ENCODE assay signal across 20 mouse cellular contexts in genomic region chr10:24965821-24966550, GRCm38 (mm10). TPM values are rescaled to one million over a fixed set of nuclear protein-coding genes. Genes with fewer than 3 reads are reported as not detected.
A peak's percentile ranks its signal among the peaks of the same experiment; 100 is the strongest.
DNase-seq lines count a peak whose midpoint lies in the region; ATAC-seq and TF ChIP-seq lines count a peak whose summit lies in the region.
"Had no signal": no experiment of that assay in that cellular context is flagged by ENCODE, and none has a peak within 500 bp of the region (broad histone marks: within the 10 kb centered on the region; RNA-seq: fewer than 3 reads in every experiment).

No protein-coding gene starts in this region.

- no peak for DNase-seq in frontal cortex, postnatal 10 days (ENCODE audit: low spot score in 2 of 2)
- peak; percentile 52 for DNase-seq in layer of hippocampus, adult 9-11 months
- no peak for DNase-seq in testis, postnatal 10 days (ENCODE audit: low spot score)
- no peak for DNase-seq in forebrain, postnatal 0 days
- DNase-seq: adrenal gland, postnatal 10 days; B cell, adult 2 months; cerebellum, adult 11-12 months; gastrocnemius, postnatal 36 days; heart, adult 11 months; heart, postnatal 10 days; heart, postnatal 4 days had no signal

- H3K4me2 ChIP-seq in midbrain, embryonic 15.5 days, result no peak overlapping the region
- H3K4me2 ChIP-seq in midbrain, embryonic 16.5 days (ENCODE audit: low read length), result no peak overlapping the region
- H3K4me2 ChIP-seq in forebrain, postnatal 0 days (ENCODE audit: low read depth), result no peak overlapping the region
- H3K4me2 ChIP-seq: embryonic facial prominence, embryonic 13.5 days; forebrain, embryonic 12.5 days; hindbrain, embryonic 14.5 days had no signal

- TF ChIP-seq CTCF in forebrain, postnatal 0 days (IDR thresholded peaks at IDR 0.05; ENCODE audit: low read depth), result no peak

- WGBS in midbrain, embryonic 15.5 days, result 61% methylated on average over 12 of the region's 12 CpGs
- WGBS in midbrain, embryonic 16.5 days, result 62% methylated on average over 12 of the region's 12 CpGs
- WGBS in forebrain, postnatal 0 days, result 74% methylated on average over 12 of the region's 12 CpGs

- no peaks in the 10 kb centered on the region; the same call in 1 of the 2 replicates for H3K4me1 ChIP-seq in midbrain, embryonic 15.5 days
- H3K4me1 ChIP-seq in midbrain, embryonic 16.5 days (ENCODE audit: control insufficient read depth, insufficient read depth, low read length), result peaks cover 2% of the 10 kb centered on the region; the same call in 1 of the 2 replicates
- no peaks in the 10 kb centered on the region for H3K4me1 ChIP-seq in forebrain, postnatal 0 days (ENCODE audit: insufficient read depth)
- H3K4me1 ChIP-seq: embryonic facial prominence, embryonic 13.5 days; forebrain, embryonic 12.5 days had no signal

- no peak overlapping the region for H3K4me3 ChIP-seq in midbrain, embryonic 15.5 days
- H3K4me3 ChIP-seq in midbrain, embryonic 16.5 days (ENCODE audit: low read depth, low read length), result no peak overlapping the region
- no peak overlapping the region for H3K4me3 ChIP-seq in forebrain, postnatal 0 days (ENCODE audit: low read depth, low read length)
- H3K4me3 ChIP-seq: embryonic facial prominence, embryonic 13.5 days; forebrain, embryonic 12.5 days; heart, embryonic 10.5 days had no signal

- no peaks in the 10 kb centered on the region for H3K36me3 ChIP-seq in midbrain, embryonic 15.5 days (replicated peaks)
- H3K36me3 ChIP-seq in midbrain, embryonic 16.5 days (ENCODE audit: control insufficient read depth, insufficient read depth, low read length), result no peaks in the 10 kb centered on the region
- no peaks in the 10 kb centered on the region for H3K36me3 ChIP-seq in forebrain, postnatal 0 days (ENCODE audit: insufficient read depth)
- H3K36me3 ChIP-seq: embryonic facial prominence, embryonic 13.5 days; forebrain, embryonic 12.5 days; heart, embryonic 10.5 days had no signal

- no peaks in the 10 kb centered on the region for H3K27me3 ChIP-seq in midbrain, embryonic 15.5 days (replicated peaks)
- H3K27me3 ChIP-seq in midbrain, embryonic 16.5 days (ENCODE audit: control insufficient read depth, insufficient read depth, low read depth, low read length), result no peaks in the 10 kb centered on the region
- H3K27me3 ChIP-seq in forebrain, postnatal 0 days (ENCODE audit: insufficient read depth, low read length), result no peaks in the 10 kb centered on the region
- H3K27me3 ChIP-seq: embryonic facial prominence, embryonic 13.5 days; forebrain, embryonic 12.5 days had no signal

- ATAC-seq in frontal cortex, adult (ENCODE audit: low TSS enrichment), result peak; percentile 70
- ATAC-seq in midbrain, embryonic 15.5 days (replicated peaks), result no peak
- no peak for ATAC-seq in midbrain, embryonic 16.5 days
- no peak; the same call in 1 of the 2 replicates for ATAC-seq in forebrain, postnatal 0 days
- ATAC-seq: forebrain, embryonic 16.5 days had no signal

- H3K9ac ChIP-seq in midbrain, embryonic 15.5 days, result no peak overlapping the region
- H3K9ac ChIP-seq in midbrain, embryonic 16.5 days (ENCODE audit: low read depth, low read length), result no peak overlapping the region
- H3K9ac ChIP-seq in forebrain, postnatal 0 days, result no peak overlapping the region
- H3K9ac ChIP-seq: embryonic facial prominence, embryonic 13.5 days; forebrain, embryonic 12.5 days; hindbrain, embryonic 14.5 days had no signal

- 0 out of 2 replicates have a peak overlapping the region, but pooled peaks have one; percentile 18 for H3K27ac ChIP-seq in midbrain, embryonic 15.5 days
- H3K27ac ChIP-seq in midbrain, embryonic 16.5 days (ENCODE audit: low read length), result no peak overlapping the region
- no peak overlapping the region for H3K27ac ChIP-seq in forebrain, postnatal 0 days (ENCODE audit: low read depth, low read length)
- H3K27ac ChIP-seq: embryonic facial prominence, embryonic 13.5 days; forebrain, embryonic 12.5 days; heart, embryonic 10.5 days; hindbrain, embryonic 14.5 days had no signal

- H3K9me3 ChIP-seq in midbrain, embryonic 15.5 days, result no peaks in the 10 kb centered on the region
- no peaks in the 10 kb centered on the region for H3K9me3 ChIP-seq in midbrain, embryonic 16.5 days (replicated peaks; ENCODE audit: control insufficient read depth, low read length, poor library complexity, severe bottlenecking)
- no peaks in the 10 kb centered on the region for H3K9me3 ChIP-seq in forebrain, postnatal 0 days (ENCODE audit: low read length)
- H3K9me3 ChIP-seq: embryonic facial prominence, embryonic 13.5 days; forebrain, embryonic 12.5 days; heart, embryonic 10.5 days had no signal

RNA-seq across cellular contexts. Expression of gene Arg1, which starts 38.7 kb away (rescaled TPM):
- polyA plus RNA-seq in midbrain, embryonic 15.5 days (2015; fragmentation: Nextera tagmentation; extraction: Ambion mirVana), result 0.83 and 1.1 TPM in 2 replicates
- polyA plus RNA-seq in midbrain, embryonic 16.5 days (2015; fragmentation: Nextera tagmentation; extraction: Ambion mirVana), result 1.4 and 1.8 TPM in 2 replicates
- total RNA-seq in forebrain, postnatal 0 days (2014; rRNA removed), result 1.1 and 2.1 TPM in 2 replicates
- 0.69 and 0.73 TPM in 2 replicates for polyA plus RNA-seq in forebrain, postnatal 0 days (2015; fragmentation: Nextera tagmentation; extraction: Ambion mirVana)
- total RNA-seq: gastrocnemius, postnatal 36 days; heart, postnatal 10 days; MEL had no signal
